Mouse (Mus musculus) bone marrow macrophage, adult 2 months (primary cell): ENCODE measurements around the gene Srgap3.

ENCODE experiments used
- CTCF ChIP-seq: IDR thresholded peaks from 2 replicates; pipeline ENCODE4 v1.5.1; 2012; ENCODE audit warnings: low read depth, mild to moderate bottlenecking, low read length, moderate library complexity
- POLR2A ChIP-seq: IDR thresholded peaks from 2 replicates; pipeline ENCODE4 v1.6.1; 2012; ENCODE audit warnings: mild to moderate bottlenecking, low read depth, low read length, borderline replicate concordance

- no peak for TF ChIP-seq POLR2A
- TF ChIP-seq CTCF = no peak
These were observed 210.6 kb downstream of the Srgap3 start for GRCm38 (mm10) chr6:112736471-112736870.
